Mouse (Mus musculus) embryonic facial prominence, embryonic 14.5 days (tissue): Measurements from ENCODE around the gene Gdap1l1. TPM values are rescaled to one million over a fixed set of nuclear protein-coding genes. Genes with fewer than 3 reads are reported as not detected.

Source experiments
- ATAC-seq: fragments of 200-750 bp; cut with Nextera tagmentation; 2 replicates; pipeline ENCODE4 v1.8.0; 2017; ENCODE audit warnings: low read depth, moderate number of reproducible peaks, moderate TSS enrichment
- DNase-seq: peaks from one replicate; pipeline ENCODE4 v3.0.0-alpha.2; 2015; ENCODE audit warnings: low spot score
- H3K27ac ChIP-seq: fragments of 300-500 bp; sonication (generic); replicated peaks from 2 replicates; pipeline ENCODE4 v1.5.1; 2014; ENCODE audit warnings: low read depth, mild to moderate bottlenecking, low read length, moderate library complexity
- H3K27me3 ChIP-seq: fragments of 300-500 bp; sonication (generic); replicated peaks from 2 replicates; pipeline ENCODE4 v1.6.1; 2014; ENCODE audit warnings: low read length; ENCODE audit not compliant: control insufficient read depth, insufficient read depth
- H3K36me3 ChIP-seq: fragments of 300-500 bp; sonication (generic); 2 replicates; pipeline ENCODE4 v1.6.1; 2014; ENCODE audit warnings: low read length, mixed read lengths; ENCODE audit not compliant: control insufficient read depth, insufficient read depth
- H3K4me1 ChIP-seq: fragments of 300-500 bp; sonication (generic); 2 replicates; pipeline ENCODE4 v1.6.1; 2014; ENCODE audit warnings: antibody characterized with exemption, low read length; ENCODE audit not compliant: control insufficient read depth, insufficient read depth
- H3K4me2 ChIP-seq: fragments of 300-500 bp; sonication (generic); 2 replicates; pipeline ENCODE4 v1.6.1; 2014; ENCODE audit warnings: low read depth, mild to moderate bottlenecking, low read length, moderate library complexity, mixed read lengths
- H3K4me3 ChIP-seq: fragments of 300-500 bp; sonication (generic); 2 replicates; pipeline ENCODE4 v1.5.1; 2014; ENCODE audit warnings: low read depth, mild to moderate bottlenecking, low read length
- H3K9ac ChIP-seq: fragments of 300-500 bp; sonication (generic); 2 replicates; pipeline ENCODE4 v1.6.1; 2014; ENCODE audit warnings: low read depth, mild to moderate bottlenecking, low read length, moderate library complexity, mixed read lengths
- H3K9me3 ChIP-seq: fragments of 300-500 bp; sonication (generic); 2 replicates; pipeline ENCODE4 v1.6.1; 2016; ENCODE audit warnings: low read length; ENCODE audit not compliant: control insufficient read depth
- WGBS: fragments of 180-500 bp; shearing (Covaris S2); extraction: QIAGEN DNeasy Blood & Tissue Kit; methylation state at CpG from one replicate; pipeline ENCODE4 v1.1.7; 2014; 5-methylcytosine and 5-hydroxymethylcytosine counted together
- polyA plus RNA-seq: library from polyadenylated mRNA; unstranded; fragments of >200 nt; fragmentation: Nextera tagmentation; extraction: Ambion mirVana; gene quantifications from 2 replicates; pipeline ENCODE4 v1.2.1, GENCODE M21; 2014

The Gdap1l1 gene
- polyA plus RNA-seq, 1 experiment from 2014 or later, result 6.9 TPM

GRCm38 (mm10) chr2:163462801-163463200 is 24.5 kb downstream of the Gdap1l1 start:
- no peak overlapping the region for H3K4me3 ChIP-seq
- no peak overlapping the region for H3K27ac ChIP-seq
- H3K36me3 ChIP-seq, result 0 out of 2 replicates have a peak, but pooled peaks cover 2% of the 10 kb centered on the region
- WGBS, result 75% methylated on average over 11 of the region's 11 CpGs
- no peak overlapping the region for H3K9ac ChIP-seq
- no peak for ATAC-seq
- H3K9me3 ChIP-seq, result no peaks in the 10 kb centered on the region
- peaks cover 11% of the 10 kb centered on the region; the same call in 1 of the 2 replicates for H3K27me3 ChIP-seq
- no peak overlapping the region for H3K4me2 ChIP-seq
- no peaks in the 10 kb centered on the region for H3K4me1 ChIP-seq
- no peak for DNase-seq

- H3K9me3 ChIP-seq, result no peaks in the 10 kb centered on the region
- 65% methylated on average over 10 of the region's 10 CpGs for WGBS
- DNase-seq (no peak), ATAC-seq (no peak)
- no peak overlapping the region for H3K9ac ChIP-seq
- H3K36me3 ChIP-seq, result 0 out of 2 replicates have a peak, but pooled peaks cover 8% of the 10 kb centered on the region
- no peak overlapping the region for H3K27ac ChIP-seq
- no peaks in the 10 kb centered on the region for H3K4me1 ChIP-seq
- H3K27me3 ChIP-seq, result peaks cover 10% of the 10 kb centered on the region; the same call in 1 of the 2 replicates
- no peak overlapping the region for H3K4me3 ChIP-seq
- no peak overlapping the region for H3K4me2 ChIP-seq
Observed at GRCm38 (mm10) chr2:163463251-163463769, 25.0 kb downstream of the Gdap1l1 start.

- 0 out of 2 replicates have a peak, but pooled peaks cover 14% of the 10 kb centered on the region for H3K36me3 ChIP-seq
- 60% methylated on average over 4 of the region's 4 CpGs for WGBS
- peaks cover 3% of the 10 kb centered on the region; the same call in 1 of the 2 replicates for H3K27me3 ChIP-seq
- no peak overlapping the region for H3K27ac ChIP-seq
- H3K9ac ChIP-seq, result no peak overlapping the region
- H3K4me1 ChIP-seq, result no peaks in the 10 kb centered on the region
- DNase-seq (no peak), ATAC-seq (no peak)
- no peaks in the 10 kb centered on the region for H3K9me3 ChIP-seq
- no peak overlapping the region for H3K4me3 ChIP-seq
- no peak overlapping the region for H3K4me2 ChIP-seq
Observed at GRCm38 (mm10) chr2:163463998-163464397, 25.7 kb downstream of the Gdap1l1 start.

GRCm38 (mm10) chr2:163464562-163464961 is 26.3 kb downstream of the Gdap1l1 start:
- Histone ChIP-seq H3K4me1 (no peaks in the 10 kb centered on the region), H3K27me3 (no peaks in the 10 kb centered on the region), H3K4me2 (no peak overlapping the region), H3K9me3 (no peaks in the 10 kb centered on the region), H3K27ac (no peak overlapping the region; the same call in 1 of the 2 replicates), H3K9ac (no peak overlapping the region), H3K4me3 (no peak overlapping the region), H3K36me3 (0 out of 2 replicates have a peak, but pooled peaks cover 19% of the 10 kb centered on the region)
- peak; percentile 23 for DNase-seq
- ATAC-seq, result no peak; the same call in 1 of the 2 replicates
- WGBS, result 46% methylated on average over 6 of the region's 6 CpGs

GRCm38 (mm10) chr2:163466771-163467170 is 28.5 kb downstream of the Gdap1l1 start:
- Histone ChIP-seq H3K27me3 (no peaks in the 10 kb centered on the region), H3K27ac (no peak overlapping the region), H3K9ac (no peak overlapping the region), H3K4me1 (peaks cover 8% of the 10 kb centered on the region), H3K4me2 (no peak overlapping the region), H3K4me3 (no peak overlapping the region), H3K9me3 (no peaks in the 10 kb centered on the region), H3K36me3 (0 out of 2 replicates have a peak, but pooled peaks cover 23% of the 10 kb centered on the region)
- ATAC-seq (0 out of 2 replicates have a peak, but pooled peaks have one; percentile 18), DNase-seq (peak; percentile 27)
- 81% methylated on average over 8 of the region's 8 CpGs for WGBS

- 94% methylated on average over 6 of the region's 6 CpGs for WGBS
- no peaks in the 10 kb centered on the region for H3K27me3 ChIP-seq
- H3K4me1 ChIP-seq, result peaks cover 9% of the 10 kb centered on the region
- no peak for DNase-seq
- no peaks in the 10 kb centered on the region for H3K9me3 ChIP-seq
- no peak overlapping the region for H3K4me3 ChIP-seq
- 0 out of 2 replicates have a peak, but pooled peaks cover 23% of the 10 kb centered on the region for H3K36me3 ChIP-seq
- no peak overlapping the region for H3K4me2 ChIP-seq
- no peak for ATAC-seq
- no peak overlapping the region for H3K9ac ChIP-seq
- no peak overlapping the region for H3K27ac ChIP-seq
Observed at GRCm38 (mm10) chr2:163467585-163467984, 29.3 kb downstream of the Gdap1l1 start.

GRCm38 (mm10) chr2:163468866-163469265 is 30.6 kb downstream of the Gdap1l1 start:
- WGBS, result 86% methylated on average over 6 of the region's 6 CpGs
- H3K4me2 ChIP-seq, result no peak overlapping the region
- H3K27me3 ChIP-seq, result no peaks in the 10 kb centered on the region
- H3K4me3 ChIP-seq, result no peak overlapping the region
- ATAC-seq, result no peak
- no peaks in the 10 kb centered on the region for H3K9me3 ChIP-seq
- H3K36me3 ChIP-seq, result 0 out of 2 replicates have a peak, but pooled peaks cover 23% of the 10 kb centered on the region
- H3K4me1 ChIP-seq, result peaks cover 9% of the 10 kb centered on the region
- H3K9ac ChIP-seq, result no peak overlapping the region
- DNase-seq, result no peak
- no peak overlapping the region for H3K27ac ChIP-seq

GRCm38 (mm10) chr2:163469711-163470110 is 31.4 kb downstream of the Gdap1l1 start:
- no peak for DNase-seq

GRCm38 (mm10) chr2:163471136-163471535 is 32.9 kb downstream of the Gdap1l1 start:
- ATAC-seq (no peak), DNase-seq (no peak)
- peaks cover 9% of the 10 kb centered on the region for H3K4me1 ChIP-seq
- H3K9ac ChIP-seq, result peak overlapping the region; percentile 77; the same call in 1 of the 2 replicates
- H3K36me3 ChIP-seq, result 0 out of 2 replicates have a peak, but pooled peaks cover 23% of the 10 kb centered on the region
- 73% methylated on average over 3 of the region's 3 CpGs for WGBS
- H3K4me3 ChIP-seq, result peak overlapping the region; percentile 65
- no peak overlapping the region for H3K27ac ChIP-seq
- peak overlapping the region; percentile 64 for H3K4me2 ChIP-seq
- no peaks in the 10 kb centered on the region for H3K27me3 ChIP-seq
- no peaks in the 10 kb centered on the region for H3K9me3 ChIP-seq

More at GRCm38 (mm10) chr2:163469711-163470110, 31.4 kb downstream of the Gdap1l1 start:
- no peak overlapping the region for H3K9ac ChIP-seq
- no peak overlapping the region for H3K4me3 ChIP-seq
- no peaks in the 10 kb centered on the region for H3K9me3 ChIP-seq
- no peak overlapping the region for H3K4me2 ChIP-seq
- ATAC-seq, result no peak
- H3K36me3 ChIP-seq, result 0 out of 2 replicates have a peak, but pooled peaks cover 23% of the 10 kb centered on the region
- H3K27me3 ChIP-seq, result no peaks in the 10 kb centered on the region
- WGBS, result 95% methylated on average over 15 of the region's 15 CpGs
- H3K27ac ChIP-seq, result no peak overlapping the region
- peaks cover 9% of the 10 kb centered on the region for H3K4me1 ChIP-seq
